Mouse (Mus musculus): ENCODE measurements at regions not wholly inside any gene's neighbourhood (a gene's known extent, or its start where the extent isn't known, plus 50 kb on each side); places are given as distances from the start of the nearest gene placed in this dataset.
"Not testable (repeated sequence)": the region's sequence is repeated elsewhere in the genome, so short reads cannot be mapped to it uniquely, and the experiment has no call there.

GRCm38 (mm10) chr17:62286086-62287080, 594.7 kb downstream of the Efna5 start:
- no peak for DNase-seq

GRCm38 (mm10) chr17:62280201-62280600, 600.9 kb downstream of the Efna5 start:
- no peak for DNase-seq

GRCm38 (mm10) chr17:62271399-62271798, 609.7 kb downstream of the Efna5 start:
- DNase-seq: no peak

- no peak for DNase-seq
Observed at GRCm38 (mm10) chr17:62269279-62269678, 611.8 kb downstream of the Efna5 start.

GRCm38 (mm10) chr17:62253448-62253847, 627.7 kb downstream of the Efna5 start:
- DNase-seq: no peak

GRCm38 (mm10) chr17:62248011-62248410, 633.1 kb downstream of the Efna5 start:
- DNase-seq: no peak

- peak; percentile 9 for DNase-seq
Observed at GRCm38 (mm10) chr17:62246650-62247049, 634.5 kb downstream of the Efna5 start.

GRCm38 (mm10) chr17:62230939-62231338, 650.2 kb downstream of the Efna5 start:
- no peak for DNase-seq

- DNase-seq: no peak
Observed at GRCm38 (mm10) chr17:62210441-62211025, 670.6 kb downstream of the Efna5 start.

GRCm38 (mm10) chr17:62202658-62203057, 678.5 kb downstream of the Efna5 start:
- no peak for DNase-seq

GRCm38 (mm10) chr17:62200491-62200890, 680.6 kb downstream of the Efna5 start:
- no peak for DNase-seq

- no peak for DNase-seq
Observed at GRCm38 (mm10) chr17:62199559-62199958, 681.6 kb downstream of the Efna5 start.

GRCm38 (mm10) chr17:62178612-62179210, 702.4 kb downstream of the Efna5 start:
- DNase-seq: no peak

- DNase-seq: no peak
Observed at GRCm38 (mm10) chr17:62176336-62176735, 704.8 kb downstream of the Efna5 start.

- DNase-seq: no peak
Observed at GRCm38 (mm10) chr17:62172305-62172704, 708.8 kb downstream of the Efna5 start.

GRCm38 (mm10) chr17:62171532-62171931, 709.6 kb downstream of the Efna5 start:
- no peak for DNase-seq

- DNase-seq: no peak
Observed at GRCm38 (mm10) chr17:62161457-62161856, 719.7 kb downstream of the Efna5 start.

- no peak for DNase-seq
Observed at GRCm38 (mm10) chr17:62160301-62160700, 720.8 kb downstream of the Efna5 start.

- no peak for DNase-seq
Observed at GRCm38 (mm10) chr17:62135050-62135449, 746.1 kb downstream of the Efna5 start.

- DNase-seq: not testable (repeated sequence)
Observed at GRCm38 (mm10) chr17:62111703-62112102, 769.4 kb downstream of the Efna5 start.

GRCm38 (mm10) chr17:62109052-62109451, 772.1 kb downstream of the Efna5 start:
- DNase-seq: no peak

GRCm38 (mm10) chr17:62083281-62083680, 797.8 kb downstream of the Efna5 start:
- no peak for DNase-seq

GRCm38 (mm10) chr17:62077604-62078003, 803.5 kb downstream of the Efna5 start:
- no peak for DNase-seq

- no peak for DNase-seq
Observed at GRCm38 (mm10) chr17:62064939-62065338, 816.2 kb downstream of the Efna5 start.

Data from thymus, postnatal 25 days (tissue).